Mouse (Mus musculus) mature B cell (primary cell): ENCODE results near the gene Gm44.
"Not testable (repeated sequence)": the region's sequence is repeated elsewhere in the genome, so short reads cannot be mapped to it uniquely, and the experiment has no call there.

Experiments
- in situ Hi-C: fragments of 300-500 bp; cut with MboI; formaldehyde crosslinking; loops from 2 replicates; pipeline ENCODE4 v1.14.3; 2019

Gm44 gene

GRCm38 (mm10) chrX:90891842-90892241, at the start of gene Gm44:
Gene Gm44 (plus strand): TSS chrX:90892142.
- in situ Hi-C loops = no loop called here

DNA sequence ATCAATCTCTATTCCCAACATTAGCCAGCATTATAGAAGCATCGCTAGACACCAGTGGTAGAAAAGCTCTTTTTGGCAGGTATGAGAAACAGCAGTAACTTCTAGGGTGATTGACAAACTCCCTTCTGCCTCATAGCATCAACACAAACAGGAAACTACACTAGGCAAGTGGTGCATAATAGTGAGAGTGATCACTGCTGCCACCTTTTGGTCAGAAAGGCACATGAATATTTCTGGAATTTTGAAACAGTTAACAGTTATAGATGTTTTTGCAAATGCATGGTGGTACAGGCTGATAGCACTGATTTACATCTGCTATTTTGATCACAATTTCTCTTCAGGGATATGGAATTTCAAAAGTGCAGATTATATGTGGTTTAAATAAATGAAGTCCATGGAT, 36.0 kb downstream of the Gm44 start:
- in situ Hi-C loops = no loop called here

DNA sequence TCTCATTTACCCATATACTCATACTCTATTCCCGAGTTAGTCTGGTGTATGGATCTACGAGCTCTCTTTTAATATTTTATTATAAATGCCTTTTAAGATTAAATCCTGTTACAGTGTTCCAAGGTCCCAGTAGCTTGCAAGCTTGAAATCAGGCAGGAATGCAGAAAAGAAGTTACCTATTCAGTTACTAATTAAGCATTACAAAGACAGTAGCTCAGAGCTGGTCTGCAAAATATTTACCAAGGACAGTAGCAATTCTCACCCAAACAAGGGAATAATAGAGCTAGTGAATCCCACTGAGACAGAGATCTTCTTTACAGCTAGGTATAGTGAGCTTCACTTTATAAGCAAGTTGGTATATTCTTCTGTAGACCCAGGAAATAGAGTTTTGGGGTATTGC, 46.3 kb downstream of the Gm44 start:
- in situ Hi-C loops = not testable (repeated sequence)
